Mouse (Mus musculus) E14TG2a.4 (cell line): ENCODE data around the gene Hist1h4h.
"Not testable (repeated sequence)": the region's sequence is repeated elsewhere in the genome, so short reads cannot be mapped to it uniquely, and the experiment has no call there.

ENCODE experiments used
- CTCF ChIP-seq: conservative IDR thresholded peaks from 2 replicates; pipeline ENCODE4 v1.5.1; 2014; ENCODE audit warnings: low read length
- NANOG ChIP-seq: IDR thresholded peaks from 2 replicates; pipeline ENCODE4 v1.6.1; 2014; ENCODE audit warnings: borderline replicate concordance, low read length, mixed read lengths
- POU5F1 ChIP-seq: IDR thresholded peaks from 2 replicates; pipeline ENCODE4 v1.6.1; 2014; ENCODE audit warnings: low read length, borderline replicate concordance

- not testable (repeated sequence) for TF ChIP-seq CTCF, POU5F1, NANOG
Measured at GRCm38 (mm10) chr13:23539821-23540220, 9.0 kb downstream of the Hist1h4h start.
